Mouse (Mus musculus) MEL-GATA-1-ER (cell line): Measurements from ENCODE around the gene Zfp292.
A peak's percentile ranks its signal among the peaks of the same experiment; 100 is the strongest.
"Not testable (repeated sequence)": the region's sequence is repeated elsewhere in the genome, so short reads cannot be mapped to it uniquely, and the experiment has no call there.

Experiments
- DNase-seq: peaks from one replicate; pipeline ENCODE4 v3.0.0-alpha.2; 2012; ENCODE audit warnings: low read depth; ENCODE audit errors: extremely low read depth

Gene Zfp292

GRCm38 (mm10) chr4:34882818-34883217, at the start of gene Zfp292:
Gene Zfp292 (minus strand): TSS chr4:34882960.
- peak; percentile 68 for DNase-seq

GRCm38 (mm10) chr4:34928386-34928785, 45.6 kb upstream of the Zfp292 start:
- not testable (repeated sequence) for DNase-seq

- DNase-seq = peak; percentile 40
These were observed 39.6 kb upstream of the Zfp292 start for GRCm38 (mm10) chr4:34922177-34922870.

GRCm38 (mm10) chr4:34917400-34917799, 34.6 kb upstream of the Zfp292 start:
- no peak for DNase-seq

GRCm38 (mm10) chr4:34912171-34912570, 29.4 kb upstream of the Zfp292 start:
- no peak for DNase-seq

- DNase-seq = no peak
These were observed 28.6 kb upstream of the Zfp292 start for GRCm38 (mm10) chr4:34911401-34911800.

- DNase-seq = no peak
These were observed 25.4 kb upstream of the Zfp292 start for GRCm38 (mm10) chr4:34908127-34908526.

GRCm38 (mm10) chr4:34907026-34907425, 24.3 kb upstream of the Zfp292 start:
- DNase-seq = no peak

GRCm38 (mm10) chr4:34906151-34906550, 23.4 kb upstream of the Zfp292 start:
- no peak for DNase-seq

GRCm38 (mm10) chr4:34905396-34905795, 22.6 kb upstream of the Zfp292 start:
- DNase-seq = peak; percentile 34

- DNase-seq = not testable (repeated sequence)
These were observed 18.8 kb upstream of the Zfp292 start for GRCm38 (mm10) chr4:34901582-34901981.

- DNase-seq = no peak
These were observed 18.4 kb upstream of the Zfp292 start for GRCm38 (mm10) chr4:34901166-34901565.

- no peak for DNase-seq
These were observed 17.4 kb upstream of the Zfp292 start for GRCm38 (mm10) chr4:34900155-34900554.

- DNase-seq = no peak
These were observed 16.6 kb upstream of the Zfp292 start for GRCm38 (mm10) chr4:34899322-34899721.

- DNase-seq = no peak
These were observed 15.7 kb upstream of the Zfp292 start for GRCm38 (mm10) chr4:34898497-34898896.

GRCm38 (mm10) chr4:34893479-34893878, 10.7 kb upstream of the Zfp292 start, which contains the start of gene Cga:
Gene Cga (plus strand): TSS chr4:34893779.
- no peak for DNase-seq

GRCm38 (mm10) chr4:34889812-34890185, 7.0 kb upstream of the Zfp292 start:
- no peak for DNase-seq

GRCm38 (mm10) chr4:34889101-34889811, 6.5 kb upstream of the Zfp292 start:
- DNase-seq = peak; percentile 8

- DNase-seq = peak; percentile 14
These were observed 4.5 kb upstream of the Zfp292 start for GRCm38 (mm10) chr4:34887295-34887694.

GRCm38 (mm10) chr4:34886490-34887111, 3.8 kb upstream of the Zfp292 start:
- peak; percentile 80 for DNase-seq

GRCm38 (mm10) chr4:34885631-34886351, 3.0 kb upstream of the Zfp292 start:
- DNase-seq = peak; percentile 34
